Mouse (Mus musculus) gonadal fat pad, adult 2 months (tissue): ENCODE data around the gene Lrrc43. TPM values are rescaled to one million over a fixed set of nuclear protein-coding genes. Genes with fewer than 3 reads are reported as not detected.
"Not testable (repeated sequence)": the region's sequence is repeated elsewhere in the genome, so short reads cannot be mapped to it uniquely, and the experiment has no call there.

Source experiments
- DNase-seq: peaks from one replicate; pipeline ENCODE4 v3.0.0-alpha.2; 2012; ENCODE audit warnings: low read depth
- polyA plus RNA-seq: library from polyadenylated mRNA; depleted of rRNA; stranded (reverse); fragments of >200 nt; gene quantifications from 2 replicates; pipeline ENCODE4 v1.2.3, GENCODE M21; 2012; rRNA removed

Lrrc43 gene
- polyA plus RNA-seq, result 0.53 and 0.79 TPM in 2 replicates

GRCm38 (mm10) chr5:123489112-123489785, at the start of gene Lrrc43, which contains the start of gene Il31:
Gene Lrrc43 (plus strand): TSS chr5:123489305.
Gene Il31 (minus strand): TSS chr5:123489489.
- DNase-seq, result no peak

- DNase-seq, result no peak
Measured at GRCm38 (mm10) chr5:123439312-123439711, 49.8 kb upstream of the Lrrc43 start.

GRCm38 (mm10) chr5:123439941-123440340, 49.2 kb upstream of the Lrrc43 start:
- DNase-seq, result no peak

GRCm38 (mm10) chr5:123440664-123441063, 48.4 kb upstream of the Lrrc43 start:
- no peak for DNase-seq

GRCm38 (mm10) chr5:123442283-123442682, 46.8 kb upstream of the Lrrc43 start:
- DNase-seq, result no peak

- DNase-seq, result no peak
Measured at GRCm38 (mm10) chr5:123444069-123444468, 45.0 kb upstream of the Lrrc43 start.

GRCm38 (mm10) chr5:123444849-123445334, 44.2 kb upstream of the Lrrc43 start:
- no peak for DNase-seq

GRCm38 (mm10) chr5:123451886-123452285, 37.2 kb upstream of the Lrrc43 start:
- no peak for DNase-seq

GRCm38 (mm10) chr5:123461420-123461819, 27.7 kb upstream of the Lrrc43 start:
- DNase-seq, result no peak

- DNase-seq, result no peak
Measured at GRCm38 (mm10) chr5:123464638-123465037, 24.5 kb upstream of the Lrrc43 start.

GRCm38 (mm10) chr5:123470784-123471400, 18.2 kb upstream of the Lrrc43 start:
- DNase-seq, result no peak

GRCm38 (mm10) chr5:123473817-123474216, 15.3 kb upstream of the Lrrc43 start:
- DNase-seq, result no peak

GRCm38 (mm10) chr5:123487659-123488395, 1.3 kb upstream of the Lrrc43 start:
- no peak for DNase-seq

GRCm38 (mm10) chr5:123489935-123490334, 830 bp downstream of the Lrrc43 start:
- no peak for DNase-seq

GRCm38 (mm10) chr5:123499717-123500116, 10.6 kb downstream of the Lrrc43 start:
- no peak for DNase-seq

- no peak for DNase-seq
Measured at GRCm38 (mm10) chr5:123501973-123502372, 12.9 kb downstream of the Lrrc43 start.

- DNase-seq, result no peak
Measured at GRCm38 (mm10) chr5:123507936-123508723, 19.0 kb downstream of the Lrrc43 start.

- DNase-seq, result no peak
Measured at GRCm38 (mm10) chr5:123508921-123509320, 19.8 kb downstream of the Lrrc43 start.

- no peak for DNase-seq
Measured at GRCm38 (mm10) chr5:123510160-123510559, 21.1 kb downstream of the Lrrc43 start, which contains the start of gene B3gnt4. Gene B3gnt4 (plus strand): TSS chr5:123510460.

- DNase-seq, result not testable (repeated sequence)
Measured at GRCm38 (mm10) chr5:123511426-123511825, 22.3 kb downstream of the Lrrc43 start.

GRCm38 (mm10) chr5:123512102-123512501, 23.0 kb downstream of the Lrrc43 start:
- no peak for DNase-seq

- no peak for DNase-seq
Measured at GRCm38 (mm10) chr5:123514871-123515270, 25.8 kb downstream of the Lrrc43 start.
